8 mouse cellular contexts compared by ENCODE assay signal in genomic region chr10:75950791-75951210, GRCm38 (mm10). TPM values are rescaled to one million over a fixed set of nuclear protein-coding genes. Genes with fewer than 3 reads are reported as not detected.
DNase-seq lines count a peak whose midpoint lies in the region; ATAC-seq and TF ChIP-seq lines count a peak whose summit lies in the region.

No protein-coding gene starts in this region.

- 2% methylated on average over 22 of the region's 23 CpGs for WGBS in heart, embryonic 11.5 days (ENCODE audit: insufficient replicate concordance)
- 15% methylated on average over 23 of the region's 23 CpGs for WGBS in bone marrow, adult 2 months
- 4% methylated on average over 23 of the region's 23 CpGs for WGBS in heart, embryonic 15.5 days
- WGBS in small intestine, adult 2 months: 12% methylated on average over 23 of the region's 23 CpGs

- peak overlapping the region; percentile 57 for H3K4me3 ChIP-seq in heart, embryonic 11.5 days (ENCODE audit: low read depth, low read length)
- H3K4me3 ChIP-seq in bone marrow, adult 2 months (replicated peaks; ENCODE audit: control insufficient read depth, low read depth, low read length): peak overlapping the region; percentile 53
- H3K4me3 ChIP-seq in heart, embryonic 15.5 days: peak overlapping the region; percentile 57
- H3K4me3 ChIP-seq in small intestine, adult 2 months (ENCODE audit: low read depth, low read length): peak overlapping the region; percentile 39

- no peak for DNase-seq in heart, postnatal 25 days (ENCODE audit: low spot score)
- peak; percentile 45 for DNase-seq in liver
- DNase-seq in gastrocnemius, adult 18-20 months (ENCODE audit: low spot score): no peak
- no peak for DNase-seq in layer of hippocampus, adult 18-20 months (ENCODE audit: low spot score in 2 of 2)

- no peaks in the 10 kb centered on the region for H3K36me3 ChIP-seq in heart, embryonic 11.5 days (ENCODE audit: control insufficient read depth, insufficient read depth, low read length)
- no peaks in the 10 kb centered on the region for H3K36me3 ChIP-seq in heart, embryonic 15.5 days
- H3K36me3 ChIP-seq in small intestine, adult 2 months (ENCODE audit: control insufficient read depth, insufficient read depth, low read length): no peaks in the 10 kb centered on the region

- no peaks in the 10 kb centered on the region for H3K9me3 ChIP-seq in heart, embryonic 11.5 days (replicated peaks; ENCODE audit: control insufficient read depth, low read length)
- H3K9me3 ChIP-seq in heart, embryonic 15.5 days (replicated peaks): no peaks in the 10 kb centered on the region

- no peak overlapping the region for H3K27ac ChIP-seq in heart, embryonic 11.5 days (ENCODE audit: low read depth, low read length)
- peak overlapping the region; percentile 76 for H3K27ac ChIP-seq in bone marrow, adult 2 months (ENCODE audit: control insufficient read depth, insufficient read depth, low read depth, low read length, poor library complexity)
- H3K27ac ChIP-seq in heart, embryonic 15.5 days: no peak overlapping the region
- H3K27ac ChIP-seq in small intestine, adult 2 months (ENCODE audit: insufficient read depth, low read depth, low read length): no peak overlapping the region

- H3K27me3 ChIP-seq in heart, embryonic 11.5 days (ENCODE audit: control insufficient read depth, insufficient read depth, low read length): peaks cover 11% of the 10 kb centered on the region
- H3K27me3 ChIP-seq in heart, embryonic 15.5 days: peaks cover 36% of the 10 kb centered on the region
- H3K27me3 ChIP-seq in small intestine, adult 2 months (ENCODE audit: control insufficient read depth, insufficient read depth, low read length): 0 out of 2 replicates have a peak, but pooled peaks cover 4% of the 10 kb centered on the region

- peak overlapping the region; percentile 68 for H3K9ac ChIP-seq in heart, embryonic 11.5 days (ENCODE audit: low read depth, low read length)
- H3K9ac ChIP-seq in heart, embryonic 15.5 days: peak overlapping the region; percentile 62

- peak overlapping the region; percentile 98 for H3K4me2 ChIP-seq in heart, embryonic 11.5 days
- peak overlapping the region; percentile 95 for H3K4me2 ChIP-seq in heart, embryonic 15.5 days

- no peak for TF ChIP-seq CTCF in bone marrow, adult 2 months (IDR thresholded peaks at IDR 0.05; ENCODE audit: control insufficient read depth, insufficient read depth, low read length)
- no peak for TF ChIP-seq CTCF in small intestine, adult 2 months (IDR thresholded peaks at IDR 0.05; ENCODE audit: extremely low read depth, insufficient read length, insufficient replicate concordance, low read depth, low read length)

- ATAC-seq in heart, embryonic 11.5 days (replicated peaks; ENCODE audit: insufficient number of reproducible peaks, low FRiP score, low TSS enrichment): 0 out of 2 replicates have a peak, but pooled peaks have one; percentile 13
- peak; percentile 44 for ATAC-seq in heart, embryonic 15.5 days (replicated peaks; ENCODE audit: insufficient number of reproducible peaks, insufficient read depth, low FRiP score, low read depth)

- H3K4me1 ChIP-seq in heart, embryonic 11.5 days (ENCODE audit: control insufficient read depth, insufficient read depth, low read length): no peaks in the 10 kb centered on the region
- H3K4me1 ChIP-seq in bone marrow, adult 2 months (ENCODE audit: control insufficient read depth, insufficient read depth, low read length): peaks cover 4% of the 10 kb centered on the region
- peaks cover 19% of the 10 kb centered on the region for H3K4me1 ChIP-seq in heart, embryonic 15.5 days (replicated peaks)
- H3K4me1 ChIP-seq in small intestine, adult 2 months (ENCODE audit: control insufficient read depth, insufficient read depth, insufficient read length, low read length): peaks cover 2% of the 10 kb centered on the region

- intact Hi-C loops in heart, postnatal 25 days (cut with DNase I): loop anchor here (1.0 to 2.0 kb wide), 4 partner anchors 30 to 206 kb away; partner anchors contain the start of gene Smarcb1

- peak; percentile 62; the same call in 1 of the 2 replicates for TF ChIP-seq POLR2A in bone marrow, adult 2 months (IDR thresholded peaks at IDR 0.05; ENCODE audit: borderline replicate concordance, control insufficient read depth, low read depth, low read length)
- no peak for TF ChIP-seq POLR2A in small intestine, adult 2 months (IDR thresholded peaks at IDR 0.05; ENCODE audit: low read depth, low read length)

RNA-seq across cellular contexts. Expression of gene Gm5134, which starts 3.5 kb away (rescaled TPM):
- polyA plus RNA-seq in heart, embryonic 11.5 days (2014; fragmentation: Nextera tagmentation; extraction: Ambion mirVana): 0.18 TPM in 1 of 2 replicates, not detected in the other
- total RNA-seq in heart, postnatal 25 days (2021): not detected
- polyA plus RNA-seq in bone marrow, adult 2 months (2011; ENCODE audit: insufficient read depth, insufficient read length, low replicate concordance, missing spikeins): not detected in 2 replicates
- polyA plus RNA-seq in heart, embryonic 15.5 days (2015; fragmentation: Nextera tagmentation; extraction: Ambion mirVana): 0.05 and 0.15 TPM in 2 replicates
- polyA plus RNA-seq in small intestine, adult 2 months (2012; rRNA removed): 0.20 and 0.22 TPM in 2 replicates
- total RNA-seq in gastrocnemius, adult 18-20 months (2021): not detected
- total RNA-seq in layer of hippocampus, adult 18-20 months (2021): under 1 TPM in 1 of 2 experiments, not detected in 1; 0.25 TPM

RNA-seq across cellular contexts. Expression of gene Vpreb3, which starts 7.9 kb away (rescaled TPM):
- polyA plus RNA-seq in heart, embryonic 11.5 days (2014; fragmentation: Nextera tagmentation; extraction: Ambion mirVana): 0.89 and 0.92 TPM in 2 replicates
- not detected for total RNA-seq in heart, postnatal 25 days (2021)
- polyA plus RNA-seq in bone marrow, adult 2 months (2011; ENCODE audit: insufficient read depth, insufficient read length, low replicate concordance, missing spikeins): 41.8 and 84.9 TPM in 2 replicates
- 0.32 and 0.35 TPM in 2 replicates for polyA plus RNA-seq in heart, embryonic 15.5 days (2015; fragmentation: Nextera tagmentation; extraction: Ambion mirVana)
- polyA plus RNA-seq in small intestine, adult 2 months (2012; rRNA removed): 16.0 and 54.3 TPM in 2 replicates
- not detected for total RNA-seq in gastrocnemius, adult 18-20 months (2021)
- not detected for total RNA-seq in layer of hippocampus, adult 18-20 months (2021)

RNA-seq across cellular contexts. Expression of gene Gm867, which starts 10.3 kb away (rescaled TPM):
- polyA plus RNA-seq in heart, embryonic 11.5 days (2014; fragmentation: Nextera tagmentation; extraction: Ambion mirVana): 2.3 and 2.8 TPM in 2 replicates
- total RNA-seq in heart, postnatal 25 days (2021): not detected
- polyA plus RNA-seq in bone marrow, adult 2 months (2011; ENCODE audit: insufficient read depth, insufficient read length, low replicate concordance, missing spikeins): 35.4 and 49.8 TPM in 2 replicates
- polyA plus RNA-seq in heart, embryonic 15.5 days (2015; fragmentation: Nextera tagmentation; extraction: Ambion mirVana): 0.68 and 0.71 TPM in 2 replicates
- not detected in 2 replicates for polyA plus RNA-seq in small intestine, adult 2 months (2012; rRNA removed)
- total RNA-seq in gastrocnemius, adult 18-20 months (2021): not detected
- total RNA-seq in layer of hippocampus, adult 18-20 months (2021): under 1 TPM; 0.28 to 0.89 TPM

RNA-seq across cellular contexts. Expression of gene Mmp11, which starts 14.5 kb away (rescaled TPM):
- 17.5 and 26.0 TPM in 2 replicates for polyA plus RNA-seq in heart, embryonic 11.5 days (2014; fragmentation: Nextera tagmentation; extraction: Ambion mirVana)
- total RNA-seq in heart, postnatal 25 days (2021): 1 to 10 TPM; 5.0 to 8.1 TPM
- polyA plus RNA-seq in bone marrow, adult 2 months (2011; ENCODE audit: insufficient read depth, insufficient read length, low replicate concordance, missing spikeins): 3.4 and 4.6 TPM in 2 replicates
- polyA plus RNA-seq in heart, embryonic 15.5 days (2015; fragmentation: Nextera tagmentation; extraction: Ambion mirVana): 25.6 and 38.1 TPM in 2 replicates
- polyA plus RNA-seq in small intestine, adult 2 months (2012; rRNA removed): 3.4 and 7.5 TPM in 2 replicates
- total RNA-seq in gastrocnemius, adult 18-20 months (2021): 1 to 10 TPM; 1.8 to 2.6 TPM
- 1 to 10 TPM; 1.8 to 2.1 TPM for total RNA-seq in layer of hippocampus, adult 18-20 months (2021)

RNA-seq across cellular contexts. Expression of gene Chchd10, which starts 17.9 kb away (rescaled TPM):
- 414 and 441 TPM in 2 replicates for polyA plus RNA-seq in heart, embryonic 11.5 days (2014; fragmentation: Nextera tagmentation; extraction: Ambion mirVana)
- total RNA-seq in heart, postnatal 25 days (2021): 1,000 to 10,000 TPM; 1,761 to 1,834 TPM
- polyA plus RNA-seq in bone marrow, adult 2 months (2011; ENCODE audit: insufficient read depth, insufficient read length, low replicate concordance, missing spikeins): 78.1 and 103 TPM in 2 replicates
- 530 and 565 TPM in 2 replicates for polyA plus RNA-seq in heart, embryonic 15.5 days (2015; fragmentation: Nextera tagmentation; extraction: Ambion mirVana)
- 799 and 1,071 TPM in 2 replicates for polyA plus RNA-seq in small intestine, adult 2 months (2012; rRNA removed)
- 1,000 to 10,000 TPM; 1,419 to 1,763 TPM for total RNA-seq in gastrocnemius, adult 18-20 months (2021)
- total RNA-seq in layer of hippocampus, adult 18-20 months (2021): 100 to 1,000 TPM; 376 to 396 TPM
